Mouse (Mus musculus) forebrain, embryonic 14.5 days (tissue): Measurements from ENCODE around the gene Luc7l2. TPM values are rescaled to one million over a fixed set of nuclear protein-coding genes. Genes with fewer than 3 reads are reported as not detected.
"Not testable (repeated sequence)": the region's sequence is repeated elsewhere in the genome, so short reads cannot be mapped to it uniquely, and the experiment has no call there.

ENCODE experiments used
- ATAC-seq: fragments of 200-750 bp; cut with Nextera tagmentation; 2 replicates; pipeline ENCODE4 v1.8.0; 2017; ENCODE audit warnings: mild to moderate bottlenecking, moderate library complexity
- DNase-seq: peaks from one replicate; pipeline ENCODE4 v3.0.0-alpha.2; 2015; ENCODE audit warnings: low spot score
- H3K27ac ChIP-seq: fragments of 300-500 bp; sonication (generic); 2 replicates; pipeline ENCODE4 v1.5.1; 2014; ENCODE audit warnings: low read depth, mild to moderate bottlenecking, control low read depth, low read length, moderate library complexity
- H3K27me3 ChIP-seq: fragments of 300-500 bp; sonication (generic); replicated peaks from 2 replicates; pipeline ENCODE4 v1.6.1; 2014; ENCODE audit warnings: low read length, control low read depth, mixed read lengths; ENCODE audit not compliant: control insufficient read depth, insufficient read depth
- H3K36me3 ChIP-seq: fragments of 300-500 bp; sonication (generic); 2 replicates; pipeline ENCODE4 v1.6.1; 2014; ENCODE audit warnings: low read length, control low read depth; ENCODE audit not compliant: control insufficient read depth, insufficient read depth
- H3K4me1 ChIP-seq: fragments of 300-500 bp; sonication (generic); 2 replicates; pipeline ENCODE4 v1.6.1; 2014; ENCODE audit warnings: antibody characterized with exemption, low read length, control low read depth; ENCODE audit not compliant: control insufficient read depth, insufficient read depth
- H3K4me2 ChIP-seq: fragments of 300-500 bp; sonication (generic); 2 replicates; pipeline ENCODE4 v1.6.1; 2014; ENCODE audit warnings: mild to moderate bottlenecking, control low read depth, low read length
- H3K4me3 ChIP-seq: fragments of 300-500 bp; sonication (generic); 2 replicates; pipeline ENCODE4 v1.5.1; 2014; ENCODE audit warnings: low read depth, low read length, control low read depth
- H3K9ac ChIP-seq: fragments of 300-500 bp; sonication (generic); 2 replicates; pipeline ENCODE4 v1.6.1; 2014; ENCODE audit warnings: mild to moderate bottlenecking, low read length, control low read depth, moderate library complexity
- H3K9me3 ChIP-seq: fragments of 300-500 bp; sonication (generic); replicated peaks from 2 replicates; pipeline ENCODE4 v1.6.1; 2016; ENCODE audit warnings: low read length, control low read depth, mixed read lengths; ENCODE audit not compliant: control insufficient read depth
- WGBS: fragments of 180-500 bp; shearing (Covaris S2); extraction: QIAGEN DNeasy Blood & Tissue Kit; methylation state at CpG from one replicate; pipeline ENCODE4 v1.1.7; 2014; 5-methylcytosine and 5-hydroxymethylcytosine counted together
- polyA plus RNA-seq: library from polyadenylated mRNA; unstranded; fragments of >200 nt; fragmentation: Nextera tagmentation; extraction: Ambion mirVana; gene quantifications from 2 replicates; pipeline ENCODE4 v1.2.1, GENCODE M21; 2014

The Luc7l2 gene
- polyA plus RNA-seq, 1 experiment from 2014 or later, result 22.8 TPM

DNA sequence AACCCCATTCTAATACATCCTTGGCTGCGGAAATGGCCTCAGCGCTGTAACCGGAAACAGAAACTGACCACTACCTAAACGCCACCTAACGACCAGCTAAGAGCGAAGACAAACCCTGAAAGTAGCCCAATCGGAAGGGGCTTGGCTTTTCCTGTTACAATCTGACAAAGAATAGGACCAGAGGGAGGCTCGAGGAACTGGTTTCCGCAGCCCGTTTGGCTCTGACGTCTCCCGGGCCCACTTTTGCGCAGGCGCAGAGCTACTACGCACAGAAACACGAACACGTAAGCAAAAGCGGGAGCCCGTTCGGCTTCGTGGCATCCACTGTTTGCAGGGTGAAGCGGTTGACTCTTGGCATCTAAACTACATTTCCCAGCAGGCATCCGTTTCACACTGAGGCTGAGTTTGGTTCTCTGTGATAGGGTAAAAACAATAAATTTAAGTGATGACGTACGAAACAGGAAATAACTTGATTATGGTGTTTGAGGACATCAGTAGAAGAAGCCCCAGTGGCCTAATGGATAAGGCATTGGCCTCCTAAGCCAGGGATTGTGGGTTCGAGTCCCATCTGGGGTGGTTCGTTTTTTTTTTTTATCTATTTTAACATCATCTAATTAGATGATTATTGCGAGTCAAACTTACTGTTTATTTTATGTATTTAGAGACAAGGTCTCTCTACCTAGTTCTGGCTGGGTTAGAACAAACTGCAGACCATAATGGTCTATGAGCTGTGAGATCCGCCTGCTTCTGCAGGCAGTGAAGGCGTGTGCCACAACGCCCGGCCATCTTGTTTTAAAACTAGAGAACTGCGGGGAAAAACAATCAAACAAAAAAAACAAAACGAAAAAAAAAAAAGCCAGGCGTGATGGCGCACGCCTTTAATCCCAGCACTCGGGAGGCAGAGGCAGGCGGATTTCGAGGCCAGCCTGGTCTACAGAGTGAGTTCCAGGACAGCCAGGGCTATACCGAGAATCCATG, 17.4 kb upstream of the Luc7l2 start, which contains the start of gene Fmc1:
Gene Fmc1, plus strand, starts transcription at position 75 of the 978 bp plus-strand sequence.
- peak within 1 kb of the TSS; percentile 85 for H3K9ac ChIP-seq
- peak within 1 kb of the TSS; percentile 94 for H3K27ac ChIP-seq
- peak within 1 kb of the TSS; percentile 67 for H3K4me3 ChIP-seq
- H3K4me1 ChIP-seq, result no peaks in the 10 kb centered on the region
- peak; percentile 93 for ATAC-seq
- peak within 1 kb of the TSS; percentile 65 for H3K4me2 ChIP-seq
- H3K27me3 ChIP-seq, result no peaks in the 10 kb centered on the region
- H3K9me3 ChIP-seq, result no peaks in the 10 kb centered on the region
- peak; percentile 100 for DNase-seq
- WGBS, result 6% methylated on average over 41 of the region's 41 CpGs
- no peaks in the 10 kb centered on the region for H3K36me3 ChIP-seq

DNA sequence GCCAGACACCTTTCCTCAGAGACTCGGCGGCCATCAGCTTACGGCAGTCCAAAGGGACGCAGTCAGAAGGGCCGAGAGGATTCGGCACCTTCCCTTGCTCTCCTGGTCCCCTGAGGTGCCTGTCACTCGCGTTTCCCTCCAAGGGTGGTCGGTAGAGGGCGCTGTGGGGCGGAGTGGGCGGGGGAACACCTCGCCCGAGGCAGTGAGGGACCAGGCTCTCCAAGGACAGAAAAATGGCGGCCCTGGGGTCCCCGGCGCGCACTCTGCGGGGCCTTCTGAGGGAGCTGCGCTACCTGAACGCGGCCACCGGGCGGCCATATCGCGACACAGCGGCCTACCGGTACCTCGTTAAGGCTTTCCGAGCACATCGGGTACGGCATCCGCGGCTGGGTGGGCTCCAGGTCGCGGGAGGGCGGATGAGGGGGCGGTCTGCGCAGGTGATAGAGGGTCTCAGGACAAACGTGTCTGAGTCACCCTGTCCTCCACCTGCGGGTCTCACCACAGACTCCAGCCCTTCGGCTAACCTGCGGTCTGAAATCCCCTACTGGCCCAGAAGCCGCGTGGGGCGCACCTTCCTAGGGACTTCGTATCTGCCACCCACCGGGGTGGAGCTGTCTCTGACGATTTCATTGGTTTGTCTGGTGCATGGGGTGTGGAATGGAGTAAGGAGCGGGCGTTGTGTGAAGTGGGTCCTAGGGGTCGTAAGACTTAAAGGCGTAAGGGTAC, 16.3 kb upstream of the Luc7l2 start:
- 0% methylated on average over 51 of the region's 53 CpGs for WGBS
- peak; percentile 76 for ATAC-seq
- peak overlapping the region; percentile 67 for H3K4me3 ChIP-seq

DNA sequence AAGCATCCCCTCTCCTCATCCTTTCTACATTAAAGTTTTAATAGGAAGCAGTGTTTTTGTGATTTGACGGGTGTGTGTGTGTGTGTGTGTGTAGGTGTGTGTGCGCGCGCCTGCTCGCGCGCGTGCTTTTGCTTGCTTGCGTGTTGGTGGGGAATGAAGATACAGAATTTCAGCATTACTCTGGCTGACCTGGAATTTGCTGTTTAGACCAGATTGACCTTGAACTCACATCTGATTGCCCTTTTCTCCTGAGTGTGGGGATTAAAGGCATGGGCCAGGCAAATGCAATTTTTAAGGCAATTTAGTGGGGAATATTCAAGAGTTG, 15.8 kb upstream of the Luc7l2 start:
- no peak for ATAC-seq
- Histone ChIP-seq H3K4me1 (no peaks in the 10 kb centered on the region), H3K27me3 (no peaks in the 10 kb centered on the region), H3K4me2 (peak overlapping the region; percentile 54), H3K27ac (peak overlapping the region; percentile 94), H3K9ac (peak overlapping the region; percentile 85), H3K36me3 (peaks cover 9% of the 10 kb centered on the region), H3K9me3 (no peaks in the 10 kb centered on the region), H3K4me3 (peak overlapping the region; percentile 67)
- 1% methylated on average over 9 of the region's 9 CpGs for WGBS
- DNase-seq, result no peak

More for the DNA sequence above, 16.3 kb upstream of the Luc7l2 start:
- H3K9me3 ChIP-seq, result no peaks in the 10 kb centered on the region
- peak overlapping the region; percentile 94 for H3K27ac ChIP-seq
- H3K9ac ChIP-seq, result peak overlapping the region; percentile 85
- H3K27me3 ChIP-seq, result no peaks in the 10 kb centered on the region
- H3K4me2 ChIP-seq, result peak overlapping the region; percentile 54
- H3K4me1 ChIP-seq, result no peaks in the 10 kb centered on the region
- peaks cover 5% of the 10 kb centered on the region for H3K36me3 ChIP-seq
- peak; percentile 96 for DNase-seq

DNA sequence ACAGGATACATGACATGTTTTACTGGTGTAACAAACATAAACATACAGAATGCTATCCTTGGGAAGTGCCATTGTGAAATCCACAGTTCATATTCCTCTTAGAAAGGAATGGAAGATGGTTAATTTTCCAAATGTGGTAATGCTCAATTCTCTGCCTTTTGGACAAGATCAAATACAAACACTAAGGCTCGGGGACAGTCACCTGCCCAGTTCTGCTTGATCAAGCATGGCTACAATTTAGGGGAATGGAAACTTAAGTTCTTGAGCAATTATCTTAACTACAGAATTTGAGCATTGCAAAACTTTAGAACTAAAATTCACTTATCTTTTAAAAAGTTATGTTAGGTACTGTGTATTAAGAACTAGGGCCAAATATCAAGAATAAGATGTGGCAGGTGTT, 15.3 kb upstream of the Luc7l2 start:
- H3K4me3 ChIP-seq, result peak overlapping the region; percentile 67
- peak overlapping the region; percentile 54 for H3K4me2 ChIP-seq
- H3K4me1 ChIP-seq, result no peaks in the 10 kb centered on the region
- H3K36me3 ChIP-seq, result peaks cover 9% of the 10 kb centered on the region
- DNase-seq, result no peak
- H3K27me3 ChIP-seq, result no peaks in the 10 kb centered on the region
- H3K27ac ChIP-seq, result no peak overlapping the region
- H3K9ac ChIP-seq, result peak overlapping the region; percentile 85; the same call in 1 of the 2 replicates
- no peaks in the 10 kb centered on the region for H3K9me3 ChIP-seq
- 78% methylated on average over 1 of the region's 1 CpGs for WGBS
- ATAC-seq, result no peak

DNA sequence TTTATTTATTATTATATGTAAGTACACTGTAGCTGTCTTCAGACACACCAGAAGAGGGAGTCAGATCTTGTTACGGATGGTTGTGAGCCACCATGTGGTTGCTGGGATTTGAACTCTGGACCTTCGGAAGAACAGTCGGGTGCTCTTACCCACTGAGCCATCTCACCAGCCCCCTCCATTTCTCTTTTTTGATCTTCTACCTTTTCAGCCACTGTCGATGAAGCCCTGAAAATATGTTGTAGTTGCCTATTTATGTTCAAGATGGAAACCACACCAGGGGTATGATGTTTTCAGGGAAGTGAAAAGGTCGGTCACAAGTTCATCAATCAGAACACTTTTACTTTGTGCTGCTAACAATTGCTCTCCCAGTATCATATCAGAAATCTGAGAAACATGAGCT, 7.0 kb upstream of the Luc7l2 start:
- ATAC-seq, H3K4me2 ChIP-seq, H3K36me3 ChIP-seq, H3K27ac ChIP-seq, H3K4me3 ChIP-seq, H3K9ac ChIP-seq, H3K4me1 ChIP-seq, H3K27me3 ChIP-seq, H3K9me3 ChIP-seq, DNase-seq: not testable (repeated sequence)
- WGBS, result 96% methylated on average over 4 of the region's 5 CpGs

DNA sequence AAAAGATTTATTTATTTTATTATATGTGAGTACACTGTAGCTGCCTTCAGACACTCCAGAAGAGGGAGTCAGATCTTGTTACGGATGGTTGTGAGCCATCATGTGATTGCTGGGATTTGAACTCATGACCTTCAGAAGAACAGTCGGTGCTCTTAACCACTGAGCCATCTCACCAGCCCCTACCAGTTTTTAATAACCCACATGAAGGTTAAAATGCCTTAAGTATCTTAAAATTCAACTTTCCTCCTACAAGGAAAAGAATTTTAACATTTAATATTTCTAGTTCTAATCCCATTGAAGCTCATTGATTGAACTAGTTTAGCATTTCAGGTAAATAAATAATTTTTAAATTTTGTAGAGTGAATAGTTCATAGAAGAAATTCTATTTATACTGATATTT, 4.1 kb upstream of the Luc7l2 start:
- not testable (repeated sequence) for H3K36me3 ChIP-seq, H3K9ac ChIP-seq, DNase-seq, H3K4me2 ChIP-seq, ATAC-seq, H3K9me3 ChIP-seq, H3K4me3 ChIP-seq, H3K27me3 ChIP-seq, H3K27ac ChIP-seq, H3K4me1 ChIP-seq
- 95% methylated on average over 2 of the region's 2 CpGs for WGBS

DNA sequence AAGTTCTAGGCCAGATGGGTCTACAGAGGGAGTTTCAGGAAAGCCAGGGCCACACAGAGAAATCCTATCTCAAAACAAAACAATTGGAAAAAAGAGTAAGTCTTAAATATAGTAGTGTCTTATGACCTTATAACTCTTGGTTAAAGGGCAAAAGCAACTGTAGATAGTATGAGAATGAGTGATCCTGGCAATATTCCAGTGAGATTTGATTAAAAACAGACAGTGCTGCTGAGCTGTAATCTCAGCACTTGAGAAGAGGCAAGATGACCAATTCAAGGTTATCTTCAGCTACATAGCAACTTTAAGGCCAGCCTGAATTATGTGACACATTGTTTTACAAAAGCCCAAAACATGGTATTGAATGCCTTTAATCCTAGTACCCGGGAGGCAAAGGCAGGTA, 3.4 kb upstream of the Luc7l2 start:
- Histone ChIP-seq H3K4me2 (no peak overlapping the region), H3K9me3 (no peaks in the 10 kb centered on the region), H3K4me3 (no peak overlapping the region), H3K9ac (no peak overlapping the region), H3K27me3 (no peaks in the 10 kb centered on the region), H3K36me3 (no peaks in the 10 kb centered on the region), H3K4me1 (no peaks in the 10 kb centered on the region), H3K27ac (no peak overlapping the region)
- WGBS, result 89% methylated on average over 1 of the region's 1 CpGs
- DNase-seq (no peak), ATAC-seq (no peak)

DNA sequence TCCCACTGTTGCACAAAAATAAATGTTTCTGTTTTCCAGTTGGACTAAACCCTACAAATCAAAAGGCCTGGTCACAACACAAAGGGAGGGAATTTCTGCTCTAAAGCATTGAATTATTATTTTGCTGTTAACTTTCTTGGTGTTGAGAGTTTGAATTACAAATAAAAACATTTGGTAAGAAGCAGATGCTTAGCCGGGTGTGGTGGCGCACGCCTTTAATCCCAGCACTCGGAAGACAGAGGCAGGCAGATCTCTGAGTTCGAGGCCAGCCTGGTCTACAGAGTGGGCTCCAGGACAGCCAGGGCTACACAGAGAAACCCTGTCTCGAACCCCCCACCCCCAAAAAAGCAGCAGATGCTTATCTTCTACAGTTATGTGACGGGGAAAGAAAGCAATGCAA, 2.5 kb upstream of the Luc7l2 start:
- not testable (repeated sequence) for H3K9me3 ChIP-seq, H3K27me3 ChIP-seq, H3K27ac ChIP-seq, DNase-seq, H3K9ac ChIP-seq, H3K4me3 ChIP-seq, H3K4me1 ChIP-seq, H3K36me3 ChIP-seq, ATAC-seq, H3K4me2 ChIP-seq
- WGBS, result 89% methylated on average over 7 of the region's 7 CpGs
